Mouse (Mus musculus): ENCODE data around the gene Kdr. TPM values are rescaled to one million over a fixed set of nuclear protein-coding genes. Genes with fewer than 3 reads are reported as not detected.

Kdr gene
- polyA plus RNA-seq, 1 experiment from 2014 or later, result 22.1 TPM

GRCm38 (mm10) chr5:75892956-75893471 lies 85.2 kb downstream of the Kdr start:
- H3K27ac ChIP-seq, result no peak overlapping the region

More at GRCm38 (mm10) chr5:75892956-75893471, 85.2 kb downstream of the Kdr start:
- Histone ChIP-seq H3K4me2 (replicated peaks) (no peak overlapping the region), H3K4me3 (replicated peaks) (no peak overlapping the region), H3K27me3 (no peaks in the 10 kb centered on the region), H3K4me1 (replicated peaks) (peaks cover 19% of the 10 kb centered on the region), H3K9ac (replicated peaks) (no peak overlapping the region), H3K36me3 (no peaks in the 10 kb centered on the region), H3K9me3 (no peaks in the 10 kb centered on the region)
- no peak for ATAC-seq
- WGBS, result 31% methylated on average over 6 of the region's 6 CpGs

Small RNA genes within 50 kb of the gene (microRNA-seq; reads per million reads assigned to microRNA genes)
- gene Gm25374, result not detected

Other genes starting within 250 kb of the Kdr start
- gene Srd5a3, start 161.8 kb upstream of the Kdr start, polyA plus RNA-seq (2015; fragmentation: Nextera tagmentation; extraction: Ambion mirVana), result 15.9 and 17.1 TPM in 2 replicates
- gene Tmem165, start 205.4 kb upstream of the Kdr start, polyA plus RNA-seq (2015; fragmentation: Nextera tagmentation; extraction: Ambion mirVana), result 47.0 and 56.2 TPM in 2 replicates